Mouse (Mus musculus): ENCODE data around the gene Ppp1r12b. TPM values are rescaled to one million over a fixed set of nuclear protein-coding genes. Genes with fewer than 3 reads are reported as not detected.

The Ppp1r12b gene
- polyA plus RNA-seq, 1 experiment from 2014 or later: 35.9 TPM

- ATAC-seq (ENCODE audit: insufficient number of reproducible peaks, insufficient read depth, low FRiP score, low read depth): no peak
- H3K27me3 ChIP-seq (ENCODE audit: control insufficient read depth, insufficient read depth, low read length): no peaks in the 10 kb centered on the region
- peak overlapping the region; percentile 65 for H3K4me2 ChIP-seq (ENCODE audit: low read length)
- H3K4me3 ChIP-seq (ENCODE audit: control insufficient read depth in 1 of 2, insufficient read depth in 1 of 2, low read depth in 1 of 2, low read length in 2 of 2): peak overlapping the region in 1 of 2 experiments; percentile 38; a peak in 2 of 4 replicates
- peak overlapping the region in 1 of 2 experiments; percentile 56; a peak in 2 of 4 replicates for H3K27ac ChIP-seq (replicated peaks in 1 of 2; ENCODE audit: control insufficient read depth in 1 of 2, insufficient read depth in 1 of 2, low read depth in 2 of 2, low read length in 2 of 2)
- H3K9me3 ChIP-seq (ENCODE audit: control insufficient read depth, low read length): no peaks in the 10 kb centered on the region
- H3K4me1 ChIP-seq (ENCODE audit: control insufficient read depth in 2 of 2, insufficient read depth in 2 of 2, low read length in 2 of 2): peaks cover 14 to 50% of the 10 kb centered on the region in 2 experiments
- WGBS: 92% methylated on average over 7 of the region's 7 CpGs
- peak overlapping the region; percentile 73 for H3K9ac ChIP-seq (ENCODE audit: low read length)
- H3K36me3 ChIP-seq (ENCODE audit: control insufficient read depth, insufficient read depth, low read length): peaks cover 13% of the 10 kb centered on the region
These were observed 154.0 kb downstream of the Ppp1r12b start for GRCm38 (mm10) chr1:134801758-134802157.

GRCm38 (mm10) chr1:134796536-134796935, 159.2 kb downstream of the Ppp1r12b start:
- no peak for ATAC-seq (ENCODE audit: insufficient number of reproducible peaks, insufficient read depth, low FRiP score, low read depth)
- WGBS: 85% methylated on average over 3 of the region's 3 CpGs
- no peaks in the 10 kb centered on the region for H3K27me3 ChIP-seq (ENCODE audit: control insufficient read depth, insufficient read depth, low read length)
- H3K4me3 ChIP-seq (ENCODE audit: control insufficient read depth in 1 of 2, insufficient read depth in 1 of 2, low read depth in 1 of 2, low read length in 2 of 2): no peak overlapping the region
- H3K9ac ChIP-seq (ENCODE audit: low read length): no peak overlapping the region
- no peak overlapping the region for H3K4me2 ChIP-seq (ENCODE audit: low read length)
- peaks cover 13% of the 10 kb centered on the region for H3K36me3 ChIP-seq (ENCODE audit: control insufficient read depth, insufficient read depth, low read length)
- H3K27ac ChIP-seq (replicated peaks in 1 of 2; ENCODE audit: control insufficient read depth in 1 of 2, insufficient read depth in 1 of 2, low read depth in 2 of 2, low read length in 2 of 2): no peak overlapping the region
- no peaks in the 10 kb centered on the region for H3K9me3 ChIP-seq (ENCODE audit: control insufficient read depth, low read length)
- H3K4me1 ChIP-seq (ENCODE audit: control insufficient read depth in 2 of 2, insufficient read depth in 2 of 2, low read length in 2 of 2): peaks cover 4 to 22% of the 10 kb centered on the region in 2 experiments

GRCm38 (mm10) chr1:134796076-134796475, 159.7 kb downstream of the Ppp1r12b start:
- H3K9ac ChIP-seq (ENCODE audit: low read length): no peak overlapping the region
- WGBS: 88% methylated on average over 1 of the region's 1 CpGs

GRCm38 (mm10) chr1:134791456-134791855, 164.3 kb downstream of the Ppp1r12b start:
- Histone ChIP-seq H3K9ac (ENCODE audit: low read length) (no peak overlapping the region), H3K27ac (replicated peaks in 1 of 2; ENCODE audit: control insufficient read depth in 1 of 2, insufficient read depth in 1 of 2, low read depth in 2 of 2, low read length in 2 of 2) (no peak overlapping the region), H3K4me3 (ENCODE audit: control insufficient read depth in 1 of 2, insufficient read depth in 1 of 2, low read depth in 1 of 2, low read length in 2 of 2) (no peak overlapping the region), H3K36me3 (ENCODE audit: control insufficient read depth, insufficient read depth, low read length) (no peaks in the 10 kb centered on the region), H3K27me3 (ENCODE audit: control insufficient read depth, insufficient read depth, low read length) (no peaks in the 10 kb centered on the region), H3K9me3 (ENCODE audit: control insufficient read depth, low read length) (no peaks in the 10 kb centered on the region), H3K4me2 (ENCODE audit: low read length) (no peak overlapping the region), H3K4me1 (ENCODE audit: control insufficient read depth in 2 of 2, insufficient read depth in 2 of 2, low read length in 2 of 2) (peaks cover 5 to 33% of the 10 kb centered on the region in 2 experiments)
- no peak for ATAC-seq (ENCODE audit: insufficient number of reproducible peaks, insufficient read depth, low FRiP score, low read depth)

More at GRCm38 (mm10) chr1:134796076-134796475, 159.7 kb downstream of the Ppp1r12b start:
- Histone ChIP-seq H3K36me3 (ENCODE audit: control insufficient read depth, insufficient read depth, low read length) (peaks cover 13% of the 10 kb centered on the region), H3K27me3 (ENCODE audit: control insufficient read depth, insufficient read depth, low read length) (no peaks in the 10 kb centered on the region), H3K27ac (replicated peaks in 1 of 2; ENCODE audit: control insufficient read depth in 1 of 2, insufficient read depth in 1 of 2, low read depth in 2 of 2, low read length in 2 of 2) (no peak overlapping the region), H3K4me3 (ENCODE audit: control insufficient read depth in 1 of 2, insufficient read depth in 1 of 2, low read depth in 1 of 2, low read length in 2 of 2) (no peak overlapping the region), H3K4me2 (ENCODE audit: low read length) (no peak overlapping the region), H3K9me3 (ENCODE audit: control insufficient read depth, low read length) (no peaks in the 10 kb centered on the region), H3K4me1 (ENCODE audit: control insufficient read depth in 2 of 2, insufficient read depth in 2 of 2, low read length in 2 of 2) (peaks cover 0 to 19% of the 10 kb centered on the region in 2 experiments; a peak in 2 of 4 replicates)
- ATAC-seq (ENCODE audit: insufficient number of reproducible peaks, insufficient read depth, low FRiP score, low read depth): no peak

- Histone ChIP-seq H3K9me3 (ENCODE audit: control insufficient read depth, low read length) (no peaks in the 10 kb centered on the region), H3K27me3 (ENCODE audit: control insufficient read depth, insufficient read depth, low read length) (no peaks in the 10 kb centered on the region), H3K9ac (ENCODE audit: low read length) (no peak overlapping the region), H3K27ac (replicated peaks in 1 of 2; ENCODE audit: control insufficient read depth in 1 of 2, insufficient read depth in 1 of 2, low read depth in 2 of 2, low read length in 2 of 2) (no peak overlapping the region; a peak in 2 of 4 replicates), H3K4me3 (ENCODE audit: control insufficient read depth in 1 of 2, insufficient read depth in 1 of 2, low read depth in 1 of 2, low read length in 2 of 2) (no peak overlapping the region), H3K4me1 (ENCODE audit: control insufficient read depth in 2 of 2, insufficient read depth in 2 of 2, low read length in 2 of 2) (peaks cover 10 to 34% of the 10 kb centered on the region in 2 experiments), H3K4me2 (ENCODE audit: low read length) (no peak overlapping the region), H3K36me3 (ENCODE audit: control insufficient read depth, insufficient read depth, low read length) (no peaks in the 10 kb centered on the region)
- no peak for ATAC-seq (ENCODE audit: insufficient number of reproducible peaks, insufficient read depth, low FRiP score, low read depth)
- WGBS: 68% methylated on average over 2 of the region's 2 CpGs
These were observed 164.9 kb downstream of the Ppp1r12b start for GRCm38 (mm10) chr1:134790716-134791439.

GRCm38 (mm10) chr1:134788096-134788495, 167.6 kb downstream of the Ppp1r12b start:
- H3K9me3 ChIP-seq (ENCODE audit: control insufficient read depth, low read length): no peaks in the 10 kb centered on the region
- no peak overlapping the region for H3K27ac ChIP-seq (replicated peaks in 1 of 2; ENCODE audit: control insufficient read depth in 1 of 2, insufficient read depth in 1 of 2, low read depth in 2 of 2, low read length in 2 of 2)
- no peak overlapping the region for H3K4me3 ChIP-seq (ENCODE audit: control insufficient read depth in 1 of 2, insufficient read depth in 1 of 2, low read depth in 1 of 2, low read length in 2 of 2)
- ATAC-seq (ENCODE audit: insufficient number of reproducible peaks, insufficient read depth, low FRiP score, low read depth): no peak
- no peak overlapping the region for H3K9ac ChIP-seq (ENCODE audit: low read length)
- H3K36me3 ChIP-seq (ENCODE audit: control insufficient read depth, insufficient read depth, low read length): no peaks in the 10 kb centered on the region
- H3K4me2 ChIP-seq (ENCODE audit: low read length): no peak overlapping the region
- peaks cover 16 to 59% of the 10 kb centered on the region in 2 experiments for H3K4me1 ChIP-seq (ENCODE audit: control insufficient read depth in 2 of 2, insufficient read depth in 2 of 2, low read length in 2 of 2)
- 48% methylated on average over 7 of the region's 7 CpGs for WGBS
- H3K27me3 ChIP-seq (ENCODE audit: control insufficient read depth, insufficient read depth, low read length): no peaks in the 10 kb centered on the region

GRCm38 (mm10) chr1:134784911-134785310, 170.8 kb downstream of the Ppp1r12b start:
- WGBS: 86% methylated on average over 1 of the region's 1 CpGs
- Histone ChIP-seq H3K9ac (ENCODE audit: low read length) (peak overlapping the region; percentile 3; the same call in 1 of the 2 replicates), H3K27ac (replicated peaks in 1 of 2; ENCODE audit: control insufficient read depth in 1 of 2, insufficient read depth in 1 of 2, low read depth in 2 of 2, low read length in 2 of 2) (peak overlapping the region; percentile 85 to 88), H3K4me1 (ENCODE audit: control insufficient read depth in 2 of 2, insufficient read depth in 2 of 2, low read length in 2 of 2) (peaks cover 15 to 56% of the 10 kb centered on the region in 2 experiments), H3K9me3 (ENCODE audit: control insufficient read depth, low read length) (no peaks in the 10 kb centered on the region), H3K4me2 (ENCODE audit: low read length) (0 out of 2 replicates have a peak overlapping the region, but pooled peaks have one; percentile 1), H3K36me3 (ENCODE audit: control insufficient read depth, insufficient read depth, low read length) (peaks cover 8% of the 10 kb centered on the region; the same call in 1 of the 2 replicates), H3K27me3 (ENCODE audit: control insufficient read depth, insufficient read depth, low read length) (no peaks in the 10 kb centered on the region), H3K4me3 (ENCODE audit: control insufficient read depth in 1 of 2, insufficient read depth in 1 of 2, low read depth in 1 of 2, low read length in 2 of 2) (no peak overlapping the region)
- ATAC-seq (ENCODE audit: insufficient number of reproducible peaks, insufficient read depth, low FRiP score, low read depth): no peak
